Mouse (Mus musculus) heart, postnatal 10 days (tissue): ENCODE results near the gene Gm9495. TPM values are rescaled to one million over a fixed set of nuclear protein-coding genes. Genes with fewer than 3 reads are reported as not detected.
"Not testable (repeated sequence)": the region's sequence is repeated elsewhere in the genome, so short reads cannot be mapped to it uniquely, and the experiment has no call there.

Experiments used
- DNase-seq, 2 experiments: peaks; one replicate each; pipeline ENCODE4 v3.0.0; 2021
- intact Hi-C: fragments of 180-260 bp; cut with DNase I; formaldehyde crosslinking; loops from one replicate; pipeline ENCODE4 v1.15.1; 2025
- total RNA-seq, 2 experiments: library from RNA; stranded (reverse); gene quantifications; 2 replicates each; pipeline ENCODE4 v1.2.3; 2021

The Gm9495 gene
- not detected for total RNA-seq

DNA sequence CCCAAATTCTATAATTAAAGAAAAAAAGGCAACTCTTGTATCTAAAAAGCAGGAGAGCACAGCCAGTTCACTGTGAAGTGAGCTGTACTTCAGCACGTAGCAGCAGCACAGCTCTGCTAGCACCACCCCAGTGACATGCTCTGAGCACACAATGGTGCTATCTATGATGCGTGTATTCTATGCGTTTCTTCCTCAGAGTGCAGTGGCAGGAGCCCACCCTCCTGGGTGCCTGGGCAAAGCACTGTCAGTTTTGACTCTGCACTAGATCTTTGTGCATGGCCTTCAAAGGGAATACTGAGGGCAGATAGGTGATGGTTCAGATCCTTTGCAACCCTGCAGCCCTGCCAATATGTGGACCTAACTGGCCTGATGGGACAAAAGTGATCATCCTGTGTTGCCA lies at the start of gene Gm9495:
TSS of gene Gm9495 (minus strand) at position 101 of the 400 bp plus-strand sequence.
- DNase-seq, intact Hi-C loops: not testable (repeated sequence)

DNA sequence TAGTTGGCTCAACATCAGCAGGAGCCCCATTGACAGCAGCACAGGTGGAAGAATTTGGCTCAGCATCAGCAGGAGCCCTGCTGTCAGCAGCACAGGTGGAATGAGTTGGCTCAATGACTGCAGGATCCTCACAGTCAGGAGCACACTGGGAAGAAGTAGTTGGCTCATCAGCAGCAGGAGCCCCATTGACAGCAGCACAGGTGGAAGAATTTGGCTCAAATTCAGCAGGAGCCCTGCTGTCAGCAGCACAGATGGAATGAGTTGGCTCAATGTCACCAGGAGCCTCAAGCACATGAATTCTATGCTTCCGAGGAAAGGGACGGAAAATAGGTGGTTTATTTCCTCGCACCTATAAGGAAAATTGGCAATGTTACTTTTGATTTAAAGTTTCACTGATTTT lies 21.6 kb upstream of the Gm9495 start:
- intact Hi-C loops, result not testable (repeated sequence)

DNA sequence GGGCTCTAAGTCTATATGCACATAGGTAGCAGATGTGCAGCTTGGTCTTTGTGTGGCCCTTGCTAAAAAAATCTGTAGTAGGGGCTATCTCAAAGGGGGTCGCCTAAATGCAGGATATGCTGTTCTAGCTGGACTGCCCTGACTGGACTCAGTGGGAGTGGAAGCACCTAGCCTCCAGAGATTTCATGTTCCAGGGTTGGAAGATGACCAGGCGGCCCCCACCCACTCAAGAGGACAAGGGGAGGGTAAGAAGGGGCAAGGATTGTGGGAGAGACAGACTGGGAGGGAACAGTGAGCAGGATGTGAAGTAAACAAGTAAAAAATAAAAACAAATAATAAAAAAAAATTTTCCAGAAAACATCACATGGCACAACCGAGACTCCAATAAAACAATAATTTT lies 33.3 kb downstream of the Gm9495 start:
- DNase-seq, intact Hi-C loops: not testable (repeated sequence)

More for the DNA sequence above, 21.6 kb upstream of the Gm9495 start:
- DNase-seq, result not testable (repeated sequence)

DNA sequence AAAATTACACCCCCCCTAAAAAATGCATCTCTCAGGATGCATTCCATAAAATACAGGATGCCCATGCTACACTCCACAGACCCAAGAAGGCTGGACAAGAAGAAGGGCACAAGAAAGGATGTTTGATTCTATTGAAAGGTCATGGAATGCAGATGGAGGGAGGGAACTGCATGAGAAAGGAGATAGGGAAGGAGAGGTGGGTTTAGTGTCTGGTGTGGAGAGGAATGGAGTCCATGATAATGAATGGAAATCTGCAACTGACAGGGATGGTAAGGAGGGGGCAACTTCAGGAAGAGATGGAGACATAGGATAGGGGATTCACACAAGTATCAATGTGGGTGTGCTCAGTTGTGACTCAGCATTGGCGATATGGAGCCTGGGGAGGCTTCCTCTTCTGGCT lies 39.0 kb downstream of the Gm9495 start:
- intact Hi-C loops, result no loop called here
- DNase-seq, result no peak

DNA sequence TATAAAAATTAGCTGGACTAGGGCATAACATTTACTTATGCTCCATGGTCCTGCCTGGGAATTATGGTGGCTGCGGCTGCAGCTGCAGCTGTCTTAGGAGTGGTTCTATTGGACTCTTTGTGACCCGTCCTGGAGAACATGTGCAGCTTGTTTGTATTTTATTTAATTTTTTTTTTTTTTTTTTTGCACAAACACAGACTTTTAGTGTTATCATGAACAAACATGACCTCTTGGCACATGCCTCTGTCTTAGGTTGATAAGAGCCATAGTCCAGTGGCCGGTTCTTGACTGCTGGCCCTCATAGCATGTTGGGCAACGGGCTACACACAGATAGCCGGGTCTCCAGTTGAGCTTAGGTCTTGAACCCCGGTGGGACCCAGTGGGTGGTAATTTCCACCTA lies 48.6 kb downstream of the Gm9495 start:
- no peak for DNase-seq
- intact Hi-C loops, result no loop called here

GRCm38 (mm10) chr8:69399956-69400443 lies 53.4 kb downstream of the Gm9495 start:
- no peak for DNase-seq
- intact Hi-C loops, result no loop called here

- intact Hi-C loops, result no loop called here
- peak; percentile 68 to 76 for DNase-seq
These were observed 54.0 kb downstream of the Gm9495 start for GRCm38 (mm10) chr8:69399181-69399955.

- no peak for DNase-seq
- intact Hi-C loops, result no loop called here
These were observed 57.2 kb downstream of the Gm9495 start for GRCm38 (mm10) chr8:69396196-69396595.

GRCm38 (mm10) chr8:69395050-69395789 lies 58.1 kb downstream of the Gm9495 start:
- intact Hi-C loops, result no loop called here
- peak; percentile 92 to 93 for DNase-seq

GRCm38 (mm10) chr8:69384361-69384760 lies 69.0 kb downstream of the Gm9495 start:
- no peak for DNase-seq
- intact Hi-C loops, result no loop called here

Other genes with a start within 250 kb of the Gm9495 start
- gene Zfp930, start 244.5 kb downstream of the Gm9495 start, total RNA-seq, result 10 to 100 TPM; 12.3 to 13.3 TPM
- 1 to 10 TPM; 1.8 to 4.7 TPM for gene D130040H23Rik, start 182.5 kb downstream of the Gm9495 start, total RNA-seq
- not detected for gene Gm7697, start 69.4 kb upstream of the Gm9495 start, total RNA-seq
- gene Zfp868, start 172.0 kb upstream of the Gm9495 start, total RNA-seq, result 10 to 100 TPM; 10.2 to 10.7 TPM
- 1 to 10 TPM; 1.2 to 1.8 TPM for gene Zfp964, start 200.9 kb upstream of the Gm9495 start, total RNA-seq